Mouse (Mus musculus): ENCODE results near the gene Gm21119.
"Not testable (repeated sequence)": the region's sequence is repeated elsewhere in the genome, so short reads cannot be mapped to it uniquely, and the experiment has no call there.

- TF ChIP-seq CTCF (IDR thresholded peaks at IDR 0.05; ENCODE audit: extremely low read depth, insufficient read length, insufficient replicate concordance, low read depth, low read length); POLR2A (IDR thresholded peaks at IDR 0.05; ENCODE audit: low read depth, low read length): not testable (repeated sequence)
Observed at GRCm38 (mm10) chr8:20637931-20638330, 23.2 kb downstream of the Gm21119 start.
